Mouse (Mus musculus) thymus, postnatal 4 days (tissue): ENCODE results near the gene Olfr221.
A peak's percentile ranks its signal among the peaks of the same experiment; 100 is the strongest.

Experiments
- DNase-seq: peaks from one replicate; pipeline ENCODE4 v3.0.0; 2021

Olfr221 gene

DNA sequence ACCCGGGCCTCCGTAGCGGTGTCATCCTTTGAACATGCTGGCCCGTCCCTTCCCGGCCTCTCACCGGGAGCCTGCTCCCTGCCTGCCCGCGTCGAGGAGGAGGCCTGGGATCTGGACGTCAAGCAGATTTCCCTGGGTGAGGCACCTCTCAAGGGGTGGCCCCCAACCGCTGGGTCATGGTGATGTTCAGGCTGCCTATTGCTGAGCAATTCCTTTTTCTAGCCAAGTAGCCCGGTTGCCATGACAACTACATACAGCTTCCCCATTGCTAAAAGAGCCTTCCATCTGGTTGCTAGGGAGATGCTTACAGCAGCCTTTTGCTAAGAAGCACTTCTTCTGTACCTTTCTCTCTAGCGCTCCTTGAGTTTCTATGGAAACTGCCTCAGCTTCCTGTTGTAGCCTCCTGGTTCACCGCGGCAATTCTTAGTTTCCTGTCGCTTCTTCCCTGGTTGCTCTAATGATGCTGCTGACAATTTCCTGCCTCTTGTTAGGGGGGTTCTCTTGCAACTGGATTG, 38.2 kb downstream of the Olfr221 start:
- peak; percentile 41 for DNase-seq

DNA sequence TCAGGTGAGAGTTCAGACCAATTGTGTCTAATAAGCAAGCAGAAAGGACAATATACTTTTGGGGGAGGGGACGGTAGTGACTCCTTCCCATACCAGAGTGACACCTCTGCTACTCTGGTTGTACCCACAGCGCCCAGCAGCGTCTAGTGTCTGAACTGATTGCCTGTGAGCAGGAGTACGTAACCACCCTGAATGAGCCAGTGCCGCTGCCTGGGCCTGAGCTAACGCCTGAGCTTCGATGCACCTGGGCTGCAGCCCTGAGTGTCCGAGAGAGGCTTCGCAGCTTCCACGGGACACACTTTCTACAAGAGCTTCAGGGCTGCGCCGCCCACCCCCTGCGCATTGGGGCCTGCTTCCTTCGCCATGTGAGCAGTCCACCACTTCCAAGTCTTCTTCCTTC, 44.8 kb downstream of the Olfr221 start:
- DNase-seq: peak; percentile 10

DNA sequence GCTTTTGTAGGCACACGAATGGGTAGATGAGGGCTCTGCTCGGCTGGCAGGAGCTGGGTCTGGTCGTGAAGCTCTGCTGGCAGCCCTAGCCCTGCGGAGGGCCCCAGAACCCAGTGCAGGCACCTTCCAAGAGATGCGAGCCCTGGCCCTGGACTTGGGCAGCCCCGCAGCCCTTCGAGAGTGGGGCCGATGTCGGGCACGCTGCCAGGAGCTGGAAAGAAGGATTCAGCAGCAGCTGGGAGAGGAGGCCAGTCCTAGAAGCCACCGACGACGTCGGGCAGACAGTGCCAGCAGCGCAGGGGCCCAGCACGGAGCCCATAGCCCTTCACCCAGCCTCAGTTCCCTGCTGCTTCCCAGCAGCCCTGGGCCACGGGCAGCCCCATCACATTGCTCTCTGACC, 45.4 kb downstream of the Olfr221 start:
- peak; percentile 19 for DNase-seq

DNA sequence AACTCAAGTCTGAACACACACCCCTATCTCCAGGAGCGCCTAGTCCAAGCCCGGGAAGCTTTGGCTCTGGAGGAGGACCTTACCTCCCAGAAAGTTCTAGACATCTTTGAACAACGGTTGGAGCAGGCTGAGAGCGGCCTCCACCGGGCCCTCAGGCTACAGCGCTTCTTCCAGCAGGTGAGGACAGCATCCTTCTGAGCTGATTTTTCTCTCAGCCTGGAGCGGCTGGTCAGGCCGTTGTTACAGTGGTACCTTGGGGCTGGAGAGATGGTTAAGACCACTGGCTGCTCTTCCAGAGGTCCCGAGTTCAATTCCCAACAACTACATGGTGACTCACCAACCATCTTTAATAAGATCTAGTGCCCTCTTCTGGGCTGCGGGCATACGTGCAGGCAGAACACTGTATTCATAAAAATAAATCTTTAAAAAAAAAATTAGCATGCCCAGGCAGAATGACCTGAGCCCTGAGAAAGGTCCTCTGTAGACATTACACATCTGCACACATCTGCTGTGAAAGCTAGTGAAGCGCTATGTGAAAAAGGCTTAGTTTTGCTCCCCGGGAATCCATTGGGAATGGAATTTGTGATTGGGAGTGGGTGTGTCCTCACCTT, 45.9 kb downstream of the Olfr221 start:
- DNase-seq: no peak

DNA sequence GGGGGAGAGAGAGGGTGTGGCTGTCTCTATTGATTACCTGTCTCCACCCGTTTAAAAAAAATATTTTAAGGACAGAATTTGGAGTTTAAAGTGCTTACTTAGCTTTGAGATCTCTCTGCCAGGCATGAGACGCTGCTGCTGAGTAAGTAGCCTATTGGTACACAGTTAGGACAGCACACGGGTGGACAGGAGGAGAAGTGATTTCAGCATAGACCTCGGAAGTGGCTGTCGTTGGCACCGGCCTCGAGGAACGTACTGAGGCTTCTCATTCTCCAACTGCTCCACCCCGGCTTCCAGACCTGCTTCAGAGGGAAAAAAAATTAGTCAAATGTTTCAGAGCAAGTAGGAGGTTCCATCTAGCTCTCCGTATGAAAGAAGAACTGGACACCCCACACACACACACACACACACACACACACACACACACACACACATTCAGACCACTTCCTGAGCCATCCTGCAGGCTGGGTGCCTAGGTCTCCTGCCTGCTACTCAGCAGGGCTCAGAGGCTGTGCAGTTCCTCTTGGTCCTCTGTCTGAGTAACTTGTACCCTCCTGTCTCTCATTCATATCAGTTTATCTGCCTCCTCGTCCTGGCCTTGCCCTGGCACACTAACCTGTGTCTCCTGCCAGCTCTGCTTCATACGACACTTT, 46.9 kb downstream of the Olfr221 start:
- no peak for DNase-seq

DNA sequence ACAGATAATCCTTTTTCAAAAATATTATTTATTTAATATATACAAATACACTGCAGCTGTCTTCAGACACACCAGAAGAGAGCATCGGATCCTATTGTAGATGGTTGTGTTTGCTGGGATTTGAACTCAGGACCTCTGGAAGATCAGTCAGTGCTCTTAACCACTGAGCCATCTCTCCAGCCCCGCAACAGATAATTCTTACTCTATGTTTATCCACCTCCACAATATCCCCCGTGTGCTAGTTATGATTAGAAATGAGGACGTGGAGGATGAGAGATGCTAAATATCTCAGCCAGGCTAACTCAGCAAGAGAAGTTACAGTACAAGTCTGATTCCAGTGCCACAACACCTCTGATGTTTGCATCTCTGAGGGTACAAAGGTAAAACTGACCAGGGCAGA, 47.8 kb downstream of the Olfr221 start:
- DNase-seq: no peak

DNA sequence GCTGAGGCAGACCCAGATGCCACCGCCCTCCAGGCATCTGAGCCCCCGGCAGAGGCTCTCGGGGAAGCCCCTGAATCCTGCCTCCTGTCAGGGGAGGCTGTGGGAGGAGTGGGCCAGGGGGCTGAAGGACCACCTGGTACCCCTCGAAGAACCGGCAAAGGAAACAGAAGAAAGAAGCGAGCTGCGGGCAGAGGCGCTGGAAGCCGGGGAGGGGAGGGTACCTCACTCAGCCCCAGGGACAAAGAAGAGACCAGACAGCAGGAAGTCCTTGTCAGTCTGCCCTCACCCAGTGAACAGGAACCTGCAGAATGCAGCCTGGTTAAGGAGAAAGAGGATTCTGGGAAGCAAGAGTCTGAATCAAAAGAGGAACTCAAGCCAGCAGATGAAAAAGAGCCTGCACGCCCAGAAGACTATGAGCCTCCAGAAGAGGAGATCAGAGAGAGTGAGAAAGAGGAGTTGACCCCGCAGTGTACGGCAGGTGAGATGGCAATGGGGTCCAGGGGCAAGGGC, 52.7 kb downstream of the Olfr221 start:
- DNase-seq: peak; percentile 46

DNA sequence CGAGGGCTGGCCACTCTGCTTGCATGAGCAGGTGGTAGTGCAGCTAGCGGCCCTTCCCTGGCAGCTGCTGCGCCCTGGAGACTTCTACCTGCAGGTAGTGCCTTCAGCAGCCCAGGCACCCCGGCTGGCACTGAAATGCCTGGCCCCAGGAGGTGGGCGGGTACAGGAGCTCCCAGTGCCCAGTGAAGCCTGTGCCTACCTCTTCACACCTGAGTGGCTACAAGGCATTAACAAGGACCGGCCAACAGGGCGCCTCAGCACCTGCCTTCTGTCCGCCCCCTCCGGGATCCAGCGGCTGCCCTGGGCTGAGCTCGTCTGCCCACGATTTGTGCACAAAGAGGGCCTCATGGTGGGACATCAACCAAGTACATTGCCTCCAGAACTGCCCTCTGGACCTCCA, 53.5 kb downstream of the Olfr221 start:
- peak; percentile 32 for DNase-seq

DNA sequence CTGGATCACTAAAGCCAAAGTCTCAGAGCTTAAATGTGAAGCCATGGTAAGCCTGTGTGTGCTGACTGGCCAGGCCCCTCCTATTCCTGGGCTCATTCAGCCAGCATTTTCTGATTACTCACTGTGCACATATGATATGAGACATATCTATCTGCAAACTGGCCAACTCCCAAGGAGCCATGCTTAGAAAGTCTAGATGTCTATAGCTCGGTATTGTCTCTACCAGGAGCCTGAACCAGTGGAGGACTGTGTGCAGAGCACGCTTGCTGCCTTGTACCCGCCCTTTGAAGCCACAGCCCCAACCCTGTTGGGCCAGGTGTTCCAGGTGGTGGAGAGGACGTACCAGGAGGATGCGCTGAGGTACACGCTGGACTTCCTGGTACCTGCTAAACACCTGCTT, 55.1 kb downstream of the Olfr221 start:
- DNase-seq: peak; percentile 13

DNA sequence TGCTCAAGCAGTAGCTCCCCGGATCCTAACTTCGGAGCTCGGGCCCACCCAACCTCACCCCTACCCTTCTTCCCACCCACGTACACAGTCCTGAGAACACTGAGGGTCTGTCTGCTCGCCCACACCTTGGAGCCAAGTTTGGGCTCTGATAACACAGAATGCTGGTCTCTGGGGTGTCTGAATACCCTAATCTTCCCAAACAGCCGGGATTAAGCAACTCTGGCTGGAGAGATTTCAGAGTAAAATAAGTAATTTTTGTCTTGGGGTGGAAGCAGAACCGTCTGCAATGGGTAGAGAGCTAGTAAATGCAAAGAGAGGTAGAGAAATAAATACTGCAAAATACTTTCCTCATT, 56.1 kb downstream of the Olfr221 start:
- DNase-seq: no peak

DNA sequence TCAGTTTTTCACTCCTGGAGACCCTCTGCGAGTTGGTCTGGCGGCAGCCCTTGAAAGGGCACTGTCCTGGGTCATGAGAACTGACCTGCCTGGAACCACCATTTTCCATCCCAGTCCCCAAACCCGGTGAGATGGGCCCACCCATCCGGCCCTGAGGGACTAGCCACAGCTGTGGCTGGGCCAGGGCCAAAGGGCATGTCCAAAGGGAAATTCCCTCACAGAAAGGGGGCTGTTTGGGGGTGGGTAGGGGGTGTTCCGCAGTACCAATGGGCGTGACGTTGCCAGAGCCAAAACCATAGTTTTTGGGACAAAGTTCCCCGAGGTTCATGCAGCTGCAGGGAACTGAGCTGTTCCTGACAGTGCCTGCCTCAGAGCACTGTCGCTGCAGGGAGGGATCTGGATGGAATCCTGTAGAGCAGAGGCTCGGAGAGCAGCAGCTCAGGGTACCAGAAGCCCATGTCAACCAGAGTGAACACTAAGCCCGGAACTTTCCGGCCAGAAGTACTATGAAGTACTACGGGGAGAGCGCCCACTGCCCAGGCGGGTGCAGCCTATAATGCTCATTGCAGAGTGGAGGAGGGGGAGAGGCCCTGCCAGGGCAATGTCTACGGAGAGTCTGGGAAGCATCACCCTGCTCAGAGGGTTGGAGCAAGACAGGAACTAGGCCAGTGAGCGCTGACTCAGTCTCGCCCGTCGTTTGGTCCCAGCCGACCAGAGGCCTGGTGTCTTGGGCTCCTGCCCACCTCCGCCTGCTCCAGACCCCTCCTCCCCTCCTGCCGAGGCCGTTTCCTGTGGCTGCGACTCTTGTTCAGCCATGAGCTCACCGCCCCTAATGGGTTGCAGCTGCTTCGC, 56.7 kb downstream of the Olfr221 start:
- peak; percentile 55 for DNase-seq

DNA sequence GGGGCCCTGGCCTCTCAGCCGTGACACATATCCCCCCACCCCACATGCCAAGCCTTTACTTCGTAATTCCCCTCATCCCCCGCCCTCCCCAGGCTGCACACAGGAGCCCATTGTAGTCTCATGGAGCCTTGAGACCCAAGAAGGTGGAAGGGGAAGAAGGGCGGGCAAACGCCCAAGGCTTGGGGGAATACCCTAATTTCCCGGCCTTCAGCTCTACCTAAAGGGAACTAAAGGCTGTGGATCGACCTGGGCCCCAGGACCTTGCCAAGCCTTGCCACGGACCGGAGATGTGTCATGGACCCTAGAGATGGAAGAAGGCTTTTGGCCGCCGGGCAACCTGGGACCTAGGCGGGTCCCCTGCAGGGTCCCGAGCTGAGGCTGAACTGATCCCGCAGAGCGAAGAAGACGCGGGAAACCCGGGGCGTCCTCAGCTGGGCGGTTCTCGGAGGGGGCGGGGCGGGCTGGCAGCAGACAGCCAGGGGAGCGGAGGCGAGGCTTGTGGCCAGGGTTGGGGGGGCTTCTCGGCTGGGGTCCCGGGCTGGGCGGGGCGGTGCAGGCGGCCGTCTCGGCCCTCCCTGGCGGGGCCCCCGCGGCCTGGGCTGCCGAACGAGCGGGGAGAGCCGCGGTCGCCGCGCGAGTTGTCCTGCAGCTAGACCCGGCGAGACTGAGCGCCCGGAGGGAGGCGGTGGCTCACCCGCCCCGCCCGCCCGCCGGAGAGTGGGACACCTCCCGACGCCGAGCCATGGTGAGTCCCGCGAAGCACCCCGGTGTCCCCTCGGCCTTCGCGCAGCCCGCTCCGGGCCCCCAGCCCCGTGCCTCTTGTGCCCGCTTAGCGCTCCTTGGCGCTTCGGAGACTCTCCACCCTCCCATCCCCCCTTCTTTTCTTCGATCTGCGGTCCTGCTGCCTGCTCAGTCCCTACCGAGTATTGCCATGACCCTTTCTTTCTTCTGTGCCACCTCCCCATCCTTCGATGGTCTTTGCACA, 57.7 kb downstream of the Olfr221 start, which contains the start of gene Arhgef40:
Gene Arhgef40, plus strand, starts transcription at position 473 of the 985 bp plus-strand sequence.
- peak; percentile 83 for DNase-seq
